Mouse (Mus musculus) retina, adult 2 months (tissue): ENCODE measurements at regions not wholly inside any gene's neighbourhood (a gene's known extent, or its start where the extent isn't known, plus 50 kb on each side); places are given as distances from the start of the nearest gene placed in this dataset.

Experiments used
- DNase-seq: peaks from one replicate; pipeline ENCODE4 v3.0.0-alpha.2; 2012; ENCODE audit warnings: low read depth, low spot score

GRCm38 (mm10) chr17:7680658-7681057 is 146.4 kb downstream of the Fndc1 start:
- no peak for DNase-seq

GRCm38 (mm10) chr17:7679786-7680185 is 147.3 kb downstream of the Fndc1 start:
- DNase-seq, result no peak

- DNase-seq, result no peak
Observed at GRCm38 (mm10) chr17:7678898-7679297, 148.2 kb downstream of the Fndc1 start.

- DNase-seq, result no peak
Observed at GRCm38 (mm10) chr17:7677796-7678195, 149.3 kb downstream of the Fndc1 start.

- no peak for DNase-seq
Observed at GRCm38 (mm10) chr17:7677301-7677700, 149.8 kb downstream of the Fndc1 start.

GRCm38 (mm10) chr17:7676776-7677175 is 150.3 kb downstream of the Fndc1 start:
- DNase-seq, result no peak

- DNase-seq, result no peak
Observed at GRCm38 (mm10) chr17:7674511-7674910, 152.6 kb downstream of the Fndc1 start.

GRCm38 (mm10) chr17:7667826-7668225 is 159.3 kb downstream of the Fndc1 start:
- DNase-seq, result no peak

GRCm38 (mm10) chr17:7666781-7667398 is 160.2 kb downstream of the Fndc1 start:
- no peak for DNase-seq

GRCm38 (mm10) chr17:7666207-7666606 is 160.9 kb downstream of the Fndc1 start:
- DNase-seq, result no peak

GRCm38 (mm10) chr17:7665686-7666085 is 161.4 kb downstream of the Fndc1 start:
- DNase-seq, result no peak

GRCm38 (mm10) chr17:7663896-7664880 is 162.9 kb downstream of the Fndc1 start:
- DNase-seq, result no peak

- DNase-seq, result no peak
Observed at GRCm38 (mm10) chr17:7656503-7656902, 170.6 kb downstream of the Fndc1 start.

GRCm38 (mm10) chr17:7655966-7656365 is 171.1 kb downstream of the Fndc1 start:
- DNase-seq, result no peak

- DNase-seq, result no peak
Observed at GRCm38 (mm10) chr17:7654064-7654564, 173.0 kb downstream of the Fndc1 start.

- DNase-seq, result no peak
Observed at GRCm38 (mm10) chr17:7652037-7652436, 175.1 kb downstream of the Fndc1 start.

- DNase-seq, result no peak
Observed at GRCm38 (mm10) chr17:7650417-7650816, 176.7 kb downstream of the Fndc1 start.

GRCm38 (mm10) chr17:7644857-7645481 is 182.1 kb downstream of the Fndc1 start:
- no peak for DNase-seq

GRCm38 (mm10) chr17:7643640-7644039 is 183.5 kb downstream of the Fndc1 start:
- no peak for DNase-seq

- no peak for DNase-seq
Observed at GRCm38 (mm10) chr17:7642442-7642887, 184.6 kb downstream of the Fndc1 start.

- no peak for DNase-seq
Observed at GRCm38 (mm10) chr17:7634291-7634664, 192.8 kb downstream of the Fndc1 start.
